Mouse (Mus musculus): ENCODE results near the gene Brd3. TPM values are rescaled to one million over a fixed set of nuclear protein-coding genes. Genes with fewer than 3 reads are reported as not detected.

The Brd3 gene
- total and polyA plus RNA-seq, 3 experiments = 10.7 to 46.9 (median 38.7) TPM

DNA sequence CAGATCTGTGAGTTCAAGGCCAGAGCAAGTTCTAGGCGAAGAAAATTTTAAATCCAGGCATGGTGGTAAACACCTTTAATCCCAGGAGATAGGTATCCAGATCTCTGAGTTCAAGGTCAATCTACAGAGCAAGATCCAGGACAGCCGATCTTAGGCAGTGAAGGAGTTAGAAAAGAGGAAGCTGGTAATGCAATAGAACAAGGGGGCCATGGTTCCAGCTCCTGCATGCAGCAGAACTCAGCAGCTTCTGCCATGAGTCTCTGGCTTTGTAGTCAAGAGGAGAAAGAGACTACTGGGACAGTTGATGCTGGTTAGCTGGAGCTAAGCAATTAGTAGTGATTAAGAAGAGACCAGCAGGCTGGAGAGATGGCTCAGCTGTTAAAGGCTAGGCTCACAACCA, 105.9 kb downstream of the Brd3 start:
- Histone ChIP-seq H3K9me3 (replicated peaks; ENCODE audit: insufficient read depth, low read length) (no peaks in the 10 kb centered on the region), H3K9ac (ENCODE audit: control insufficient read depth, low read depth, low read length, poor library complexity, severe bottlenecking) (no peak overlapping the region), H3K27ac (ENCODE audit: control insufficient read depth, low read depth, low read length) (no peak overlapping the region), H3K4me1 (ENCODE audit: control insufficient read depth in 1 of 2, insufficient read depth in 2 of 2, low read length in 2 of 2) (no peaks in the 10 kb centered on the region; a peak in 1 of 4 replicates), H3K36me3 (ENCODE audit: control insufficient read depth in 1 of 2, insufficient read depth in 2 of 2, low read length in 2 of 2) (no peaks in the 10 kb centered on the region), H3K79me2 (ENCODE audit: control insufficient read depth, insufficient read depth, low read length, poor library complexity) (no peaks in the 10 kb centered on the region), H3K27me3 (ENCODE audit: control insufficient read depth in 1 of 2, insufficient read depth in 2 of 2, low read length in 2 of 2) (no peaks in the 10 kb centered on the region), H3K4me3 (ENCODE audit: control insufficient read depth in 1 of 2, insufficient read depth in 1 of 2, low read depth in 2 of 2, low read length in 2 of 2) (no peak overlapping the region)
- TF ChIP-seq RAD21 (IDR thresholded peaks at IDR 0.05; ENCODE audit: low read depth, low read length) = no peak
- no peak for TF ChIP-seq POLR2A (IDR thresholded peaks at IDR 0.05; ENCODE audit: control insufficient read depth in 1 of 2, insufficient read depth in 1 of 2, low read depth in 1 of 2, low read length in 2 of 2, poor library complexity in 1 of 2)
- no peak for TF ChIP-seq CTCF (IDR thresholded peaks at IDR 0.05 in 2 of 3, conservative IDR thresholded peaks at IDR 0.05 in 1 of 3; ENCODE audit: control insufficient read depth in 1 of 3, insufficient read depth in 1 of 3, low read depth in 2 of 3, low read length in 3 of 3, poor library complexity in 1 of 3, severe bottlenecking in 1 of 3)
- TF ChIP-seq MXI1 (IDR thresholded peaks at IDR 0.05; ENCODE audit: low read depth, low read length) = no peak
- no peak for TF ChIP-seq ELF1 (IDR thresholded peaks at IDR 0.05; ENCODE audit: low read depth, low read length)
- no peak for TF ChIP-seq KAT2A (conservative IDR thresholded peaks at IDR 0.05; ENCODE audit: low read depth, low read length)
- no peak for TF ChIP-seq HCFC1 (IDR thresholded peaks at IDR 0.05; ENCODE audit: low read depth, low read length)
- peak; percentile 53 for DNase-seq (ENCODE audit: low read depth, low spot score)

- no peak overlapping the region for H3K4me3 ChIP-seq (ENCODE audit: control insufficient read depth in 1 of 2, insufficient read depth in 1 of 2, low read depth in 2 of 2, low read length in 2 of 2)
- no peak overlapping the region for H3K9ac ChIP-seq (ENCODE audit: control insufficient read depth, low read depth, low read length, poor library complexity, severe bottlenecking)
- H3K27me3 ChIP-seq (ENCODE audit: control insufficient read depth in 1 of 2, insufficient read depth in 2 of 2, low read length in 2 of 2) = no peaks in the 10 kb centered on the region
- H3K79me2 ChIP-seq (ENCODE audit: control insufficient read depth, insufficient read depth, low read length, poor library complexity) = no peaks in the 10 kb centered on the region
- H3K9me3 ChIP-seq (replicated peaks; ENCODE audit: insufficient read depth, low read length) = no peaks in the 10 kb centered on the region
- no peak for TF ChIP-seq GATA1 (IDR thresholded peaks at IDR 0.05; ENCODE audit: low read depth, low read length)
- no peak for TF ChIP-seq JUND (IDR thresholded peaks at IDR 0.05; ENCODE audit: low read depth, low read length)
- no peak for TF ChIP-seq MAFK (IDR thresholded peaks at IDR 0.05; ENCODE audit: borderline replicate concordance, low read depth, low read length)
- no peak for TF ChIP-seq ZMIZ1 (IDR thresholded peaks at IDR 0.05; ENCODE audit: low read depth, low read length)
- no peak for TF ChIP-seq MXI1 (IDR thresholded peaks at IDR 0.05; ENCODE audit: low read depth, low read length)
- TF ChIP-seq ETS1 (IDR thresholded peaks at IDR 0.05; ENCODE audit: low read depth, low read length) = no peak
- TF ChIP-seq NELFE (IDR thresholded peaks at IDR 0.05; ENCODE audit: low read depth, low read length) = no peak
- TF ChIP-seq MYB (IDR thresholded peaks at IDR 0.05; ENCODE audit: low read depth, low read length) = no peak
- no peak for TF ChIP-seq UBTF (IDR thresholded peaks at IDR 0.05; ENCODE audit: borderline replicate concordance, insufficient read depth, low read depth, low read length)
- TF ChIP-seq HCFC1 (IDR thresholded peaks at IDR 0.05; ENCODE audit: low read depth, low read length) = no peak
- no peak for TF ChIP-seq USF1 (IDR thresholded peaks at IDR 0.05; ENCODE audit: low read depth, low read length)
- no peak for TF ChIP-seq TBP (IDR thresholded peaks at IDR 0.05; ENCODE audit: low read depth, low read length)
- no peak for TF ChIP-seq CHD1 (IDR thresholded peaks at IDR 0.05; ENCODE audit: low read depth, low read length)
- no peak for TF ChIP-seq GABPA (IDR thresholded peaks at IDR 0.05; ENCODE audit: low read depth, low read length)
- TF ChIP-seq RAD21 (IDR thresholded peaks at IDR 0.05; ENCODE audit: low read depth, low read length) = no peak
- TF ChIP-seq MEF2A (IDR thresholded peaks at IDR 0.05; ENCODE audit: extremely low read depth, insufficient replicate concordance, low read depth, low read length, poor library complexity, severe bottlenecking) = no peak
- no peaks in the 10 kb centered on the region; a peak in 1 of 4 replicates for H3K4me1 ChIP-seq (ENCODE audit: control insufficient read depth in 1 of 2, insufficient read depth in 2 of 2, low read length in 2 of 2)
- H3K27ac ChIP-seq (ENCODE audit: control insufficient read depth, low read depth, low read length) = no peak overlapping the region
- no peaks in the 10 kb centered on the region for H3K36me3 ChIP-seq (ENCODE audit: control insufficient read depth in 1 of 2, insufficient read depth in 2 of 2, low read length in 2 of 2)
- DNase-seq (ENCODE audit: low read depth, low spot score) = no peak
These were observed 107.4 kb downstream of the Brd3 start for GRCm38 (mm10) chr2:27400083-27400482.

Measured in MEL (cell line).